Mouse (Mus musculus) stomach, embryonic 14.5 days (tissue): ENCODE data around the gene Zfp14. TPM values are rescaled to one million over a fixed set of nuclear protein-coding genes. Genes with fewer than 3 reads are reported as not detected.

Source experiments
- ATAC-seq: fragments of 200-750 bp; cut with Nextera tagmentation; 2 replicates; pipeline ENCODE4 v1.8.0; 2017; ENCODE audit warnings: low read depth, moderate TSS enrichment; ENCODE audit not compliant: insufficient number of reproducible peaks, insufficient read depth, low FRiP score
- H3K27ac ChIP-seq: fragments of 300-500 bp; sonication (generic); 2 replicates; pipeline ENCODE4 v1.5.1; 2014; ENCODE audit warnings: mild to moderate bottlenecking, low read length, moderate library complexity, mixed read lengths
- H3K27me3 ChIP-seq: fragments of 300-500 bp; sonication (generic); 2 replicates; pipeline ENCODE4 v1.6.1; 2014; ENCODE audit warnings: low read length, control low read depth, mixed read lengths; ENCODE audit not compliant: control insufficient read depth, insufficient read depth
- H3K36me3 ChIP-seq: fragments of 300-500 bp; sonication (generic); 2 replicates; pipeline ENCODE4 v1.6.1; 2014; ENCODE audit warnings: mild to moderate bottlenecking, control low read depth, low read length, moderate library complexity, mixed read lengths; ENCODE audit not compliant: control insufficient read depth, insufficient read depth
- H3K4me1 ChIP-seq: fragments of 300-500 bp; sonication (generic); 2 replicates; pipeline ENCODE4 v1.6.1; 2014; ENCODE audit warnings: low read length, control low read depth, mixed read lengths; ENCODE audit not compliant: control insufficient read depth, insufficient read depth
- H3K4me2 ChIP-seq: fragments of 300-500 bp; sonication (generic); replicated peaks from 2 replicates; pipeline ENCODE4 v1.6.1; 2014; ENCODE audit warnings: low read depth, low read length, control low read depth
- H3K4me3 ChIP-seq: fragments of 300-500 bp; sonication (generic); 2 replicates; pipeline ENCODE4 v1.5.1; 2014; ENCODE audit warnings: low read depth, low read length, control low read depth
- H3K9ac ChIP-seq: fragments of 300-500 bp; sonication (generic); replicated peaks from 2 replicates; pipeline ENCODE4 v1.6.1; 2014; ENCODE audit warnings: low read depth, mild to moderate bottlenecking, control low read depth, low read length, moderate library complexity, mixed read lengths
- H3K9me3 ChIP-seq: fragments of 300-500 bp; sonication (generic); 2 replicates; pipeline ENCODE4 v1.6.1; 2016; ENCODE audit warnings: low read depth, low read length, control low read depth; ENCODE audit not compliant: control insufficient read depth
- WGBS: fragments of 180-500 bp; shearing (Covaris S2); extraction: QIAGEN DNeasy Blood & Tissue Kit; methylation state at CpG from one replicate; pipeline ENCODE4 v1.1.7; 2014; 5-methylcytosine and 5-hydroxymethylcytosine counted together
- microRNA-seq: library from miRNA; unstranded; fragments of <30 nt; microRNA quantifications from one replicate; pipeline ENCODE4, GENCODE M21; 2016
- polyA plus RNA-seq: library from polyadenylated mRNA; unstranded; fragments of >200 nt; fragmentation: Nextera tagmentation; extraction: Ambion mirVana; gene quantifications from 2 replicates; pipeline ENCODE4 v1.2.1, GENCODE M21; 2014

Gene Zfp14
- polyA plus RNA-seq, 1 experiment from 2014 or later, result 3.6 TPM

- Histone ChIP-seq H3K36me3 (peaks cover 55% of the 10 kb centered on the region), H3K27ac (no peak overlapping the region), H3K4me1 (no peaks in the 10 kb centered on the region), H3K9me3 (no peaks in the 10 kb centered on the region), H3K9ac (no peak overlapping the region), H3K4me2 (no peak overlapping the region), H3K4me3 (no peak overlapping the region), H3K27me3 (no peaks in the 10 kb centered on the region)
- ATAC-seq, result no peak
- WGBS, result 69% methylated on average over 5 of the region's 5 CpGs
Measured at GRCm38 (mm10) chr7:30000601-30001000, 50.6 kb downstream of the Zfp14 start.

GRCm38 (mm10) chr7:29995134-29995533 lies 56.0 kb downstream of the Zfp14 start:
- Histone ChIP-seq H3K4me1 (no peaks in the 10 kb centered on the region), H3K4me3 (no peak overlapping the region), H3K27me3 (no peaks in the 10 kb centered on the region), H3K4me2 (no peak overlapping the region), H3K36me3 (peaks cover 81% of the 10 kb centered on the region), H3K9me3 (no peaks in the 10 kb centered on the region), H3K27ac (no peak overlapping the region), H3K9ac (no peak overlapping the region)
- WGBS, result 84% methylated on average over 8 of the region's 8 CpGs
- ATAC-seq, result no peak; the same call in 1 of the 2 replicates

GRCm38 (mm10) chr7:29993340-29993739 lies 57.8 kb downstream of the Zfp14 start:
- no peak overlapping the region for H3K4me3 ChIP-seq
- no peak overlapping the region for H3K27ac ChIP-seq
- H3K9me3 ChIP-seq, result no peaks in the 10 kb centered on the region
- H3K27me3 ChIP-seq, result no peaks in the 10 kb centered on the region
- no peak overlapping the region for H3K9ac ChIP-seq
- WGBS, result 97% methylated on average over 9 of the region's 9 CpGs
- H3K4me1 ChIP-seq, result no peaks in the 10 kb centered on the region
- H3K36me3 ChIP-seq, result peaks cover 71% of the 10 kb centered on the region
- ATAC-seq, result no peak
- H3K4me2 ChIP-seq, result no peak overlapping the region

GRCm38 (mm10) chr7:29992698-29993097 lies 58.5 kb downstream of the Zfp14 start:
- no peak overlapping the region for H3K4me3 ChIP-seq
- no peaks in the 10 kb centered on the region for H3K4me1 ChIP-seq
- no peak overlapping the region for H3K27ac ChIP-seq
- H3K4me2 ChIP-seq, result no peak overlapping the region
- ATAC-seq, result no peak
- H3K9ac ChIP-seq, result no peak overlapping the region
- WGBS, result 92% methylated on average over 8 of the region's 8 CpGs
- H3K27me3 ChIP-seq, result no peaks in the 10 kb centered on the region
- no peaks in the 10 kb centered on the region for H3K9me3 ChIP-seq
- peaks cover 70% of the 10 kb centered on the region for H3K36me3 ChIP-seq

- Histone ChIP-seq H3K4me2 (no peak overlapping the region), H3K9ac (no peak overlapping the region), H3K27ac (no peak overlapping the region), H3K27me3 (no peaks in the 10 kb centered on the region), H3K4me3 (no peak overlapping the region), H3K4me1 (0 out of 2 replicates have a peak, but pooled peaks cover 5% of the 10 kb centered on the region), H3K9me3 (no peaks in the 10 kb centered on the region), H3K36me3 (peaks cover 46% of the 10 kb centered on the region)
- WGBS, result 79% methylated on average over 11 of the region's 11 CpGs
- peak; percentile 87 for ATAC-seq
Measured at GRCm38 (mm10) chr7:29989031-29989430, 62.1 kb downstream of the Zfp14 start.

GRCm38 (mm10) chr7:29987551-29987950 lies 63.6 kb downstream of the Zfp14 start:
- no peak overlapping the region for H3K4me2 ChIP-seq
- no peak overlapping the region for H3K9ac ChIP-seq
- H3K27ac ChIP-seq, result no peak overlapping the region
- ATAC-seq, result no peak
- H3K4me3 ChIP-seq, result no peak overlapping the region
- H3K27me3 ChIP-seq, result no peaks in the 10 kb centered on the region
- H3K4me1 ChIP-seq, result 0 out of 2 replicates have a peak, but pooled peaks cover 8% of the 10 kb centered on the region
- H3K36me3 ChIP-seq, result peaks cover 36% of the 10 kb centered on the region
- H3K9me3 ChIP-seq, result no peaks in the 10 kb centered on the region
- 89% methylated on average over 5 of the region's 5 CpGs for WGBS

Small RNA genes within 50 kb of the gene (microRNA-seq; reads per million reads assigned to microRNA genes)
- gene Gm23368, result not detected

Other genes starting within 250 kb of the Zfp14 start
- 13.5 and 16.6 TPM in 2 replicates for gene Zfp790, start 235.3 kb downstream of the Zfp14 start, polyA plus RNA-seq
- 6.3 and 6.5 TPM in 2 replicates for gene Zfp940, start 197.7 kb downstream of the Zfp14 start, polyA plus RNA-seq
- 8.8 and 12.2 TPM in 2 replicates for gene Zfp420, start 191.4 kb downstream of the Zfp14 start, polyA plus RNA-seq
- gene Zfp27, start 144.8 kb downstream of the Zfp14 start, polyA plus RNA-seq, result 10.9 and 12.8 TPM in 2 replicates
- gene Zfp383, start 143.2 kb downstream of the Zfp14 start, polyA plus RNA-seq, result 6.7 and 8.0 TPM in 2 replicates
- 12.0 and 13.3 TPM in 2 replicates for gene Zfp74, start 97.3 kb downstream of the Zfp14 start, polyA plus RNA-seq
- 21.6 and 25.0 TPM in 2 replicates for gene Zfp568, start 67.4 kb downstream of the Zfp14 start, polyA plus RNA-seq
- gene Zfp82, start 21.5 kb upstream of the Zfp14 start, polyA plus RNA-seq, result 5.0 and 5.7 TPM in 2 replicates
- 2.0 and 2.1 TPM in 2 replicates for gene Gm26920, start 39.0 kb upstream of the Zfp14 start, polyA plus RNA-seq
- 7.5 and 11.2 TPM in 2 replicates for gene Zfp566, start 39.1 kb upstream of the Zfp14 start, polyA plus RNA-seq
- 132 and 142 TPM in 2 replicates for gene Zfp260, start 43.4 kb upstream of the Zfp14 start, polyA plus RNA-seq
- gene Zfp382, start 70.6 kb upstream of the Zfp14 start, polyA plus RNA-seq, result 6.4 and 7.3 TPM in 2 replicates
- 19.6 and 22.3 TPM in 2 replicates for gene Zfp146, start 118.4 kb upstream of the Zfp14 start, polyA plus RNA-seq
- gene Cox7a1, start 132.8 kb upstream of the Zfp14 start, polyA plus RNA-seq, result 5.7 and 8.2 TPM in 2 replicates
- gene Capns1, start 147.4 kb upstream of the Zfp14 start, polyA plus RNA-seq, result 95.8 and 99.8 TPM in 2 replicates
- 143 and 177 TPM in 2 replicates for gene Polr2i, start 180.6 kb upstream of the Zfp14 start, polyA plus RNA-seq
- 148 and 150 TPM in 2 replicates for gene Tbcb, start 180.9 kb upstream of the Zfp14 start, polyA plus RNA-seq
- not detected in 2 replicates for gene Ovol3, start 184.3 kb upstream of the Zfp14 start, polyA plus RNA-seq
- gene Thap8, start 228.7 kb upstream of the Zfp14 start, polyA plus RNA-seq, result 0.25 and 0.34 TPM in 2 replicates
- 7.9 and 9.8 TPM in 2 replicates for gene Wdr62, start 229.0 kb upstream of the Zfp14 start, polyA plus RNA-seq
- gene Clip3, start 240.3 kb upstream of the Zfp14 start, polyA plus RNA-seq, result 52.8 and 53.9 TPM in 2 replicates